Mouse (Mus musculus) midbrain, embryonic 14.5 days (tissue): ENCODE data around the gene Rps6kl1. TPM values are rescaled to one million over a fixed set of nuclear protein-coding genes. Genes with fewer than 3 reads are reported as not detected.

ENCODE experiments used
- ATAC-seq: fragments of 200-750 bp; cut with Nextera tagmentation; 2 replicates; pipeline ENCODE4 v1.8.0; 2017; ENCODE audit warnings: moderate number of reproducible peaks, moderate library complexity; ENCODE audit not compliant: low FRiP score, low TSS enrichment
- DNase-seq: peaks from one replicate; pipeline ENCODE4 v3.0.0-alpha.2; 2015
- H3K27ac ChIP-seq: fragments of 300-500 bp; sonication (generic); replicated peaks from 2 replicates; pipeline ENCODE4 v1.5.1; 2014; ENCODE audit warnings: mild to moderate bottlenecking, low read depth, low read length, moderate library complexity
- H3K27me3 ChIP-seq: fragments of 300-500 bp; sonication (generic); 2 replicates; pipeline ENCODE4 v1.6.1; 2014; ENCODE audit warnings: low read length, control low read depth, mixed read lengths; ENCODE audit not compliant: control insufficient read depth, insufficient read depth
- H3K36me3 ChIP-seq: fragments of 300-500 bp; sonication (generic); 2 replicates; pipeline ENCODE4 v1.6.1; 2014; ENCODE audit warnings: low read length, control low read depth; ENCODE audit not compliant: control insufficient read depth, insufficient read depth
- H3K4me1 ChIP-seq: fragments of 300-500 bp; sonication (generic); 2 replicates; pipeline ENCODE4 v1.6.1; 2014; ENCODE audit warnings: mild to moderate bottlenecking, antibody characterized with exemption, low read length, control low read depth; ENCODE audit not compliant: control insufficient read depth, insufficient read depth
- H3K4me2 ChIP-seq: fragments of 300-500 bp; sonication (generic); 2 replicates; pipeline ENCODE4 v1.6.1; 2014; ENCODE audit warnings: mild to moderate bottlenecking, low read length, moderate library complexity
- H3K4me3 ChIP-seq: fragments of 300-500 bp; sonication (generic); replicated peaks from 2 replicates; pipeline ENCODE4 v1.5.1; 2014; ENCODE audit warnings: low read depth, low read length
- H3K9ac ChIP-seq: fragments of 300-500 bp; sonication (generic); replicated peaks from 2 replicates; pipeline ENCODE4 v1.6.1; 2014; ENCODE audit warnings: mild to moderate bottlenecking, low read length, moderate library complexity
- H3K9me3 ChIP-seq: fragments of 300-500 bp; sonication (generic); 2 replicates; pipeline ENCODE4 v1.6.1; 2016; ENCODE audit warnings: low read length, control low read depth, mixed read lengths; ENCODE audit not compliant: control insufficient read depth
- WGBS: fragments of 180-500 bp; shearing (Covaris S2); extraction: QIAGEN DNeasy Blood & Tissue Kit; methylation state at CpG from one replicate; pipeline ENCODE4 v1.1.7; 2014; 5-methylcytosine and 5-hydroxymethylcytosine counted together
- polyA plus RNA-seq: library from polyadenylated mRNA; unstranded; fragments of >200 nt; fragmentation: Nextera tagmentation; extraction: Ambion mirVana; gene quantifications from 2 replicates; pipeline ENCODE4 v1.2.1, GENCODE M21; 2014

The Rps6kl1 gene
- polyA plus RNA-seq, 1 experiment from 2014 or later = 22.2 TPM

DNA sequence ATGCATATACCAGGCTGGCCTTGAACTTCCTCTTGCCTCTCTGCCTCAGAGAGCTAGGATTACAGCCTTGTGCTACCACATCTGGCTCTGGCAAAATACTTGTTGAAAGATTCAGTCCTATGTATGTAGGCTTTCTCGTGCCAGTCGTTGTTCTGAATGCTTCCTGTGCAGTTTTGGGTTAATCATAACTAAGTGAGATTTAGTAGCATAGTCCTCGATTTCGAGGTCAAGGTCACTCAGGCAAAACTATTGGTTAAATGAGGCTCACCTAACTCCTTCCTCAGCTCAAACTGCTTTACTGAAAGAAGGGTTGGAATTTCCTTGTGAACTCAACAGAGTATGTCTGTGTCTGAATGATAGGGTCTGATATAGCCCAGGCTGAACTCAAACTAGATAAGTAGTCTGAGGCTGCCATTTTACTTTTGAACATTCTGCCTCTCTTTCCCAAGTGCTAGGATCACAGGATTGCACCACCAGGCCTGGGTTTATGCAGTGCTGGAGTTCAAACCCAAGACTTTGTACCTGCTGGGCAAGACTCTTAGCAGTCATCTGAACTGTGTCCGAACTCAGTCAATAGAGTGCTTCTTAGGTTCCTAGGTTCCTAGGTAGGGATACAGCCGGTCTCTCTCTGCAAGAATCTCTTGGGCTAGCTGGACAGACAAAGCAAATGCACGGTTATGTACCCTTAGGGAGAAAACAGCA lies 38.4 kb downstream of the Rps6kl1 start:
- DNase-seq (no peak), ATAC-seq (no peak)
- Histone ChIP-seq H3K4me1 (peaks cover 22% of the 10 kb centered on the region), H3K4me2 (peak overlapping the region; percentile 90; the same call in 1 of the 2 replicates), H3K27ac (no peak overlapping the region), H3K36me3 (no peaks in the 10 kb centered on the region; the same call in 1 of the 2 replicates), H3K27me3 (no peaks in the 10 kb centered on the region), H3K9ac (no peak overlapping the region), H3K4me3 (no peak overlapping the region), H3K9me3 (no peaks in the 10 kb centered on the region)
- WGBS = 97% methylated on average over 7 of the region's 7 CpGs

DNA sequence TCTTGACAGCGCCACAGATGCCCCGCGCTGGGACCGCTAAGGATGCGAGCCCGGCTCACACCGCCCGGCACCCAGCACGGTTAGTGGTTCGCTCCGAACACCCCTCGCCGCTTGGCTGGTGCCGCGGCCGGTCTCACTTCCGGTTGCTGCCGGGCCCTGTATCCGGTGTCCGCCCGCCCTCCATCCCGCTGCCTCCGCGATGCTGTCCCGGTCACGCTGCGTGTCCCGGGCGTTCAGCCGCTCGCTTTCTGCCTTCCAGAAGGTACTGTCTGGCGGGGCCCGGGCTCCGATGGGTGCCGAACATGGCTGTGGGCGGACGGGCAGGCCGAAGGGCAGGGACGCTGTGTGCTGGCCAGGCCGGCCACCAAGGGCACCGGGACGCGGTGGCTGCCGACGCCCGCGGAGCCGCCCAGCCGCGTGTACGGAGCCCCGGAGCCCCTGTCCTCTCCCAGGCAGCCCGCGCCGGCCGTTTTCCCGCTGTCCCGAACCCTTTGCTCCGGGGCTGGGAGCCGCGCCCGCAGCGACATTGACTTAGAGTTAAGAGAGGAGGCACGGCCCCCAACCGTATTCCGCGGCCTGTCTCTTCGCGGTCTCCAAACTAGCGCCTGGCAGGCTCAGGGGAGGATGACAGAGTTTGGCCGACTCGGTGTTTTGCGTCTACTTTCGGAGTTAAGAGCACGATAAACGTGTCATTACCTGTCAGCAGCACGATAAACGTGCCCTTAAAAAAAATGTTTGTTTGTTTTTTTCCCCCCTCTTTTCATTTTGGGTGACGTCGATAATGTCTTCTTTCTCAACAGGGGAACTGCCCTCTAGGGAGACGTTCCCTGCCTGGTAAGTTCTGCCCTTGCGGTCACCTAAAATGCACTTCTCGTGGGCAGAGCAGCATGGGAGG lies 40.1 kb downstream of the Rps6kl1 start, which contains the start of the genes Prox2 and Dlst:
TSS of gene Prox2 (minus strand) at position 62 of the 895 bp plus-strand sequence.
TSS of gene Dlst (plus strand) at position 136 of the 895 bp plus-strand sequence.
- no peaks in the 10 kb centered on the region for H3K9me3 ChIP-seq
- ATAC-seq = peak; percentile 93

DNA sequence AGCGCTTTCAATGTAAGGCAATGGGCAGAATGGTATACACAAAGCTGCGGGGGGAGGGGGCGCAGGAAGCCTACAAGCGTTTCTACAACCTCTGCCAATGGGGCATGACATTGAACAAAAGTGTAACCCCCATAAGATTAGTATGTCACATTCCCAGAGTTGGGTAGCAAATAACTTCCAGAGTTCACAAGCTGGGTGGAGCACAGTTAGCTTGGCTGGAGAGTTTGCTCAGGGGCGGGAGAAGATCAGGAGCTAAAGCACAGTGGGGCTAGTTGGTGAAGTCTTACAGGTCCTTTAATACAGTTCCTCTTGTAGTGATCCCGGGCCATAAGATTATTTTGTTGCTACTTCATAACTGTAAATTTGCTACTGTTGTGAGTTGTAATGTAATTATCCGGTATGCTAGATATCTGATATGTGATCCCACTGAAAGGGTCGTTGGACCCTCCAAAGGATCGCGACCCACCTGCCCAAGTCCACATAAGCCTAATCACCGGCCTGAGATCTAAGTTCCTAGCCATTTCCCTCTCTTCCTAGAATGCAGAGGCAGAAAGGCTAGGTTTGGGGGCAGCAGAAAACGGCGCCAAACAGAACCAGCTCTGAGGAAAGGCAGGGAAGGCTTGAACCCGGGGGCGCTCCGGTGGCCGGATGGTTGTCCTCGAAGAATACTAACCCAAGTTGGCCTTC lies 40.9 kb downstream of the Rps6kl1 start:
- DNase-seq = no peak
- ATAC-seq = peak; percentile 49; the same call in 1 of the 2 replicates
- WGBS = 14% methylated on average over 18 of the region's 18 CpGs
- Histone ChIP-seq H3K4me2 (peak overlapping the region; percentile 90), H3K36me3 (no peaks in the 10 kb centered on the region), H3K9me3 (no peaks in the 10 kb centered on the region), H3K27ac (peak overlapping the region; percentile 82), H3K9ac (peak overlapping the region; percentile 92), H3K27me3 (no peaks in the 10 kb centered on the region), H3K4me1 (peaks cover 22% of the 10 kb centered on the region), H3K4me3 (peak overlapping the region; percentile 100)

More for the DNA sequence above, 40.1 kb downstream of the Rps6kl1 start, which contains the start of the genes Prox2 and Dlst:
- under 1% methylated on average over 83 of the region's 83 CpGs for WGBS
- no peaks in the 10 kb centered on the region; the same call in 1 of the 2 replicates for H3K36me3 ChIP-seq
- peak within 1 kb of the TSS; percentile 82 for H3K27ac ChIP-seq
- peaks cover 22% of the 10 kb centered on the region for H3K4me1 ChIP-seq
- peak within 1 kb of the TSS; percentile 90 for H3K4me2 ChIP-seq
- H3K9ac ChIP-seq = peak within 1 kb of the TSS; percentile 92
- DNase-seq = peak; percentile 94
- H3K4me3 ChIP-seq = peak within 1 kb of the TSS; percentile 100
- H3K27me3 ChIP-seq = no peaks in the 10 kb centered on the region

DNA sequence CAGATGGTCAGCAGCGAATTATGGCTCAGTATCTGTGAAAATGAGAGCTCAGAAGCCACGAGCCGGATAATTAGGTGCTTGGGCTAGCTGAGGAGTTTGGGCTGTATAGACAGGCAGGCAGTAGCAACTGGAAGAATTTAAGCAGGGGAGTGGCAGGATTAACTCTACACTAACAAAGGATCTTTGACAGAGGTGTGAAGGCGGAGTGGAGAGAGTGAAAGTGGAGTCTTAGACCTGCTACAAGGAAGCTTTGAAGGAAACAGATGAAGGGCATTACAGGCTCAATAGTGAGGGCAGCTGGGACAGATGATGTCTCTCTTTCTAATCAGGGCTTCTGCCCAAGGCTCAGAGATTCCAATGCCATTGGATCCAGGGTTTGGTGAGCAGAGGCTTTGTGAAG lies 41.6 kb downstream of the Rps6kl1 start:
- H3K27ac ChIP-seq = no peak overlapping the region
- peak overlapping the region; percentile 90 for H3K4me2 ChIP-seq
- H3K4me1 ChIP-seq = peaks cover 22% of the 10 kb centered on the region
- no peaks in the 10 kb centered on the region for H3K9me3 ChIP-seq
- ATAC-seq = no peak
- no peak overlapping the region for H3K4me3 ChIP-seq
- no peaks in the 10 kb centered on the region for H3K27me3 ChIP-seq
- DNase-seq = no peak
- H3K36me3 ChIP-seq = no peaks in the 10 kb centered on the region
- WGBS = 27% methylated on average over 4 of the region's 4 CpGs
- H3K9ac ChIP-seq = no peak overlapping the region

DNA sequence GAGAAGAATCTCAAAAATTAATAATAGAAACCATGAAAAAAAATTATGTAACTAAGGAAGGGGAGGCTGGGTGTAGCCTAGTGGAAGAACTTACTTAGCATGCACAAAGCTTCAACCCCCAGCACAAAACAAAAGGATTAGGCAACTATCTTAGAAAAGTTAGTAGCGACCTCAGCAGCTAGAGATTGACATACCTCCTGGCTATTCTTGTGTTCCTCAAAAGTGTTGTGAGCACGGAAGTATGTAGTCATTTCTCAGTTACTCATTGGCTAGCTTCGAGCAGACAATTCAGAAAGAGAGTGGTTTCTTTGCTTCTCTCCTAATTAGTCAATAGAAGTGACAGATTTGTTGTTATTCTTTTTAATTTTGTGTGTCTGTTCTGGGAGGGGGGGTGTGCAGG lies 42.4 kb downstream of the Rps6kl1 start:
- DNase-seq = no peak
- Histone ChIP-seq H3K27me3 (no peaks in the 10 kb centered on the region), H3K27ac (no peak overlapping the region), H3K9ac (no peak overlapping the region), H3K36me3 (no peaks in the 10 kb centered on the region), H3K4me3 (no peak overlapping the region), H3K4me2 (no peak overlapping the region), H3K4me1 (peaks cover 22% of the 10 kb centered on the region), H3K9me3 (no peaks in the 10 kb centered on the region)
- no peak for ATAC-seq
- WGBS = 61% methylated on average over 3 of the region's 3 CpGs

DNA sequence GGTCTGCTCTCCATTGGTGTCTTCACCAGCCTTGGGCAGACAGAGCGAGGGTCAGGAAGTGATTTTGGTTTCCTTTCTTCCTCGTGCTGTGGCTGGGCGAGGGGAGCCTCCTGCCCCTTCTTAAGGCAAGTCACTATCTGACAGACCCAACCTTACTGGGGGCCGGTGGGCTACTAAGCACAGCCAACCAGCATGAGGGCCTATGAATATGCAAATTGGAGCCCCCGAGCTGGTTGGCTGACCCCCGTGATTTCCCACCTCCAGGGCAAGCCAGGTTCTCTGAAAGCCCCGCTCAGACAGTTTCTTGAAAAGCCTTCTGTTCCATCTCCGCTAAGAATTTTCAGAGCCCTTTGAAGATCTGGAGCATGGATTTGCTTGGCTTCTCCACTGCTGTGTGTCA lies 44.8 kb downstream of the Rps6kl1 start:
- Histone ChIP-seq H3K4me3 (no peak overlapping the region), H3K27ac (no peak overlapping the region), H3K36me3 (no peaks in the 10 kb centered on the region), H3K4me2 (peak overlapping the region; percentile 25; the same call in 1 of the 2 replicates), H3K4me1 (peaks cover 9% of the 10 kb centered on the region; the same call in 1 of the 2 replicates), H3K9me3 (no peaks in the 10 kb centered on the region), H3K27me3 (no peaks in the 10 kb centered on the region), H3K9ac (no peak overlapping the region)
- ATAC-seq (no peak), DNase-seq (no peak)
- WGBS = 3% methylated on average over 8 of the region's 8 CpGs

DNA sequence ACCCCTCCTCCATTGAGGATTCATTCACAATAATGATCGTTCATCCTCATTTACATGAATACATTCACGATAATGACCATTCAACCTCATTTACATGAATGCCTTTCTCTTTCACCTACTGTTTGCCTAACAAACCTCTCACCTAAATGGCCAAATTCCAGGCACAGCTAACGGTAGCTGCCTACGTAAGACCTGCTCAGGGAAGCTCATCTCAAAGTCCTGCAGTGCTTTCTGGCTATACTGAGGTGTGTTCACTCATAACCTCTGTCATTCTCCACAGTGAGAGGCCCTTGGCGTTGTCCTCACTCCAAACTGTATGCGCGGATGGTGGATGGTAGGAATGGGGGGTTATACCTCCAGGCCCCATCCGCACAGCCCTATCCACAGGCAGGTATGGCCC lies 46.3 kb downstream of the Rps6kl1 start:
- peaks cover 5% of the 10 kb centered on the region; the same call in 1 of the 2 replicates for H3K4me1 ChIP-seq
- no peak for DNase-seq
- no peak overlapping the region for H3K27ac ChIP-seq
- H3K36me3 ChIP-seq = no peaks in the 10 kb centered on the region
- no peak for ATAC-seq
- no peaks in the 10 kb centered on the region for H3K27me3 ChIP-seq
- no peaks in the 10 kb centered on the region for H3K9me3 ChIP-seq
- no peak overlapping the region for H3K4me3 ChIP-seq
- no peak overlapping the region for H3K9ac ChIP-seq
- 92% methylated on average over 8 of the region's 8 CpGs for WGBS
- H3K4me2 ChIP-seq = no peak overlapping the region

DNA sequence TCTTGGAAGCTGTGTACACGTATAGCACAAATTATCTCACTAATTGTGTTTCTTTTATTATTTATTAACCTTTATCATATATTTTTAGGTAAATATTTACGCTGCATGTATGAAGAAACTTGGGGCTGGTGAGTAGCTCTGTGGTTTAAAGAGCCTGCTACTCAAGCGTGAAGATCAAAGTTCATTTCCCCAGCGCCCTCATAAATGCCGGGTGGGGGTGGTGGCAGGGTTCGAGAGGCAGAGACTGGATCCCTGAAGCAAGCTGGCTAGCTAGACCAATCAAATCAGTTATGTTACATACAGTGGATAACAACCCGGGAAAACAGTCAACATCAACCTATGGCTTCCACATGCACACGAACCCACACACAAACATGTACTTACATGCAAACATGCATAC lies 48.0 kb downstream of the Rps6kl1 start:
- 80% methylated on average over 8 of the region's 8 CpGs for whole genome bisulfite sequencing
- H3K9ac ChIP-seq = no peak overlapping the region
- H3K4me2 ChIP-seq = no peak overlapping the region
- DNase-seq (no peak), ATAC-seq (no peak)
- H3K4me3 ChIP-seq = no peak overlapping the region
- H3K36me3 ChIP-seq = no peaks in the 10 kb centered on the region
- H3K9me3 ChIP-seq = no peaks in the 10 kb centered on the region
- H3K27me3 ChIP-seq = no peaks in the 10 kb centered on the region
- H3K27ac ChIP-seq = no peak overlapping the region
- H3K4me1 ChIP-seq = no peaks in the 10 kb centered on the region
